Mouse (Mus musculus) forebrain, postnatal 0 days (tissue): ENCODE data around the gene Jmjd1c. TPM values are rescaled to one million over a fixed set of nuclear protein-coding genes. Genes with fewer than 3 reads are reported as not detected.

Source experiments
- ATAC-seq: fragments of 200-750 bp; cut with Nextera tagmentation; 2 replicates; pipeline ENCODE4 v1.8.0; 2017; ENCODE audit warnings: mild to moderate bottlenecking, moderate library complexity
- DNase-seq: peaks from one replicate; pipeline ENCODE4 v3.0.0-alpha.2; 2015
- H3K27ac ChIP-seq: fragments of 300-500 bp; sonication (generic); 2 replicates; pipeline ENCODE4 v1.5.1; 2014; ENCODE audit warnings: low read depth, mild to moderate bottlenecking, antibody characterized with exemption, low read length, moderate library complexity, mixed read lengths
- H3K27me3 ChIP-seq: fragments of 300-500 bp; sonication (generic); 2 replicates; pipeline ENCODE4 v1.6.1; 2014; ENCODE audit warnings: mild to moderate bottlenecking, low read length, mixed read lengths; ENCODE audit not compliant: insufficient read depth
- H3K36me3 ChIP-seq: fragments of 300-500 bp; sonication (generic); 2 replicates; pipeline ENCODE4 v1.6.1; 2014; ENCODE audit warnings: mild to moderate bottlenecking, moderate library complexity; ENCODE audit not compliant: insufficient read depth
- H3K4me1 ChIP-seq: fragments of 300-500 bp; sonication (generic); 2 replicates; pipeline ENCODE4 v1.6.1; 2014; ENCODE audit warnings: antibody characterized with exemption; ENCODE audit not compliant: insufficient read depth
- H3K4me2 ChIP-seq: fragments of 300-500 bp; sonication (generic); 2 replicates; pipeline ENCODE4 v1.6.1; 2014; ENCODE audit warnings: low read depth, mild to moderate bottlenecking, moderate library complexity
- H3K4me3 ChIP-seq: fragments of 300-500 bp; sonication (generic); 2 replicates; pipeline ENCODE4 v1.5.1; 2014; ENCODE audit warnings: low read depth, low read length, mixed read lengths
- H3K9ac ChIP-seq: fragments of 300-500 bp; sonication (generic); 2 replicates; pipeline ENCODE4 v1.6.1; 2014; ENCODE audit warnings: mild to moderate bottlenecking
- H3K9me3 ChIP-seq: fragments of 300-500 bp; sonication (generic); 2 replicates; pipeline ENCODE4 v1.6.1; 2016; ENCODE audit warnings: low read length
- CTCF ChIP-seq: sonication (generic); IDR thresholded peaks from 2 replicates; pipeline ENCODE4 v1.5.1; 2016; ENCODE audit warnings: antibody characterized with exemption, control low read depth, low read depth
- whole genome bisulfite sequencing: fragments of 180-500 bp; shearing (Covaris S2); extraction: QIAGEN DNeasy Blood & Tissue Kit; methylation state at CpG from one replicate; pipeline ENCODE4 v1.1.7; 2014; 5-methylcytosine and 5-hydroxymethylcytosine counted together
- polyA plus RNA-seq: library from polyadenylated mRNA; unstranded; fragments of >200 nt; fragmentation: Nextera tagmentation; extraction: Ambion mirVana; gene quantifications from 2 replicates; pipeline ENCODE4 v1.2.1, GENCODE M21; 2015
- total RNA-seq: library from RNA; depleted of rRNA; stranded (reverse); fragments of >200 nt; gene quantifications from 2 replicates; pipeline ENCODE4 v1.2.3, GENCODE M21; 2014; rRNA removed

Gene Jmjd1c
- total and polyA plus RNA-seq, 2 experiments from 2014 or later = 44.4 to 76.8 TPM

GRCm38 (mm10) chr10:67296482-67297152 lies 200.7 kb downstream of the Jmjd1c start:
- no peaks in the 10 kb centered on the region for H3K27me3 ChIP-seq
- WGBS = 85% methylated on average over 8 of the region's 8 CpGs
- H3K4me1 ChIP-seq = no peaks in the 10 kb centered on the region
- no peak for DNase-seq
- no peak overlapping the region for H3K27ac ChIP-seq
- no peaks in the 10 kb centered on the region for H3K9me3 ChIP-seq
- no peak for ATAC-seq
- no peaks in the 10 kb centered on the region for H3K36me3 ChIP-seq
- H3K9ac ChIP-seq = no peak overlapping the region
- no peak overlapping the region for H3K4me3 ChIP-seq
- TF ChIP-seq CTCF = no peak
- H3K4me2 ChIP-seq = no peak overlapping the region

- no peak overlapping the region for H3K9ac ChIP-seq
- no peak for TF ChIP-seq CTCF
- no peaks in the 10 kb centered on the region for H3K36me3 ChIP-seq
- H3K4me2 ChIP-seq = no peak overlapping the region
- H3K9me3 ChIP-seq = no peaks in the 10 kb centered on the region
- 94% methylated on average over 17 of the region's 17 CpGs for WGBS
- DNase-seq (no peak), ATAC-seq (no peak)
- no peak overlapping the region for H3K27ac ChIP-seq
- no peak overlapping the region for H3K4me3 ChIP-seq
- H3K4me1 ChIP-seq = no peaks in the 10 kb centered on the region
- no peaks in the 10 kb centered on the region for H3K27me3 ChIP-seq
Measured at GRCm38 (mm10) chr10:67297175-67297855, 201.4 kb downstream of the Jmjd1c start.

DNA sequence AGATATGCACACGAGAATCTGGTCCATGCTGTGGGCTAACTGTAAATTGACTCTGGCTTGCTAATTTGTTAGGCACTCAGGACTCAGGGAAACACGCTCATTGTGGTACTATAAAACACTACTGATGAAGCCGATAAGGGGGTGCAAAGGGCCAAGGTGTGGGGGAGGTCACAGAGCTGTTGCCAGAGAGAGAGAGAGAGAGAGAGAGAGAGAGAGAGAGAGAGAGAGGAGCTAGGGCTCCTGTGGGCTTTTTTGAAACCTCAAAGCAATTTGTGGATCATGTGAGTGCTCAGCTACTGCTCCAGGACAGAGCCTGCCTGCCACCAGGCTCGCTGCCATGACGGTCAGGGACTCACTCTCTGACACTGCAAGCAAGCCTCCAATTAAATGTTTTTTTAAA lies 202.9 kb downstream of the Jmjd1c start:
- ATAC-seq (no peak), DNase-seq (no peak)
- Histone ChIP-seq H3K9ac (no peak overlapping the region), H3K4me1 (no peaks in the 10 kb centered on the region), H3K36me3 (no peaks in the 10 kb centered on the region), H3K27me3 (no peaks in the 10 kb centered on the region), H3K4me3 (no peak overlapping the region), H3K27ac (no peak overlapping the region), H3K4me2 (no peak overlapping the region), H3K9me3 (no peaks in the 10 kb centered on the region)
- 65% methylated on average over 5 of the region's 5 CpGs for WGBS
- no peak for TF ChIP-seq CTCF

DNA sequence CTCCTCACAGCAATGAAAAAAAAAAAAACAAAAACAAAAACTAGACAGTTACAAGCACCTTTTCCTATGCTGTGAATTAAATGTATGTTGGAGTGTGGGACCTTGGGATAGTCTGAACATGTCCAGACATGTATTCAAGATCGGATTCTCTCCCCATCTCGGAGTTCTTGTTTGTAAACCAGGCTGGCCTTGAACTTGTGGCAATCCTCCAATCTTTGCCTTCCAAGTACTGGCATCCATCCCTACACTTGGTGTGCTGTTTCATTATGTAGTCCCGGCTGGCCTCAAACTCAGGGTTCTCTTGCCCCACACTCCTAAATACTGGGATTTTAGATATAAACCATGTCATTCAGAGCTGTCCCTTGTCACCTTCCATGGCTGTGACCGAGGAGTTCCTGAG lies 203.4 kb downstream of the Jmjd1c start:
- no peak overlapping the region for H3K4me2 ChIP-seq
- no peaks in the 10 kb centered on the region for H3K9me3 ChIP-seq
- H3K36me3 ChIP-seq = no peaks in the 10 kb centered on the region
- no peak overlapping the region for H3K27ac ChIP-seq
- DNase-seq = peak; percentile 12
- no peaks in the 10 kb centered on the region for H3K4me1 ChIP-seq
- no peak overlapping the region for H3K9ac ChIP-seq
- no peak for TF ChIP-seq CTCF
- H3K4me3 ChIP-seq = no peak overlapping the region
- 56% methylated on average over 4 of the region's 4 CpGs for WGBS
- no peaks in the 10 kb centered on the region for H3K27me3 ChIP-seq
- no peak for ATAC-seq

GRCm38 (mm10) chr10:67301046-67301445 lies 205.1 kb downstream of the Jmjd1c start:
- Histone ChIP-seq H3K36me3 (no peaks in the 10 kb centered on the region), H3K9ac (no peak overlapping the region), H3K4me1 (no peaks in the 10 kb centered on the region), H3K27me3 (no peaks in the 10 kb centered on the region), H3K9me3 (no peaks in the 10 kb centered on the region), H3K4me2 (no peak overlapping the region), H3K27ac (no peak overlapping the region), H3K4me3 (no peak overlapping the region)
- no peak for ATAC-seq
- no peak for DNase-seq
- TF ChIP-seq CTCF = no peak
- 94% methylated on average over 6 of the region's 6 CpGs for WGBS

DNA sequence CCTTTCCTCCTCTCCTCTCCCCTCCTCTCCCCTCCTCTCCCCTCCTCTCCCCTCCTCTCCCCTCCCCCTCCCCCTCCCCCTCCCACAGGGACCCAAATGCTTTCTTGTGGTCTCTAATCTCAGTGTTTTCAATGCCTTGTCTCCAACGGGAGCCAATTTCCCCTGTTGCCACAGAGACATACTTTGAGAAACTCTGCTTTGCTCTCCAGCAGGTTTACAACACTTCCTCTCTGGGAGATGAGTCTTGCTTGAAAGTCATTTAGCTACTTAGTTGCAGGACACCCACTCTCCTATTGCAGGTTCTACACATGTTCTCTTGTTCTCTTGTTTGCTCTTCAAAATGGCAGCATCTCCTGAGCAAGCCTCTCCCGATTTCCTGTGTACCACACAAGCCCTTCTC lies 206.4 kb downstream of the Jmjd1c start:
- Histone ChIP-seq H3K4me2 (no peak overlapping the region), H3K4me1 (no peaks in the 10 kb centered on the region), H3K36me3 (no peaks in the 10 kb centered on the region), H3K9me3 (no peaks in the 10 kb centered on the region), H3K27ac (no peak overlapping the region), H3K27me3 (no peaks in the 10 kb centered on the region), H3K9ac (no peak overlapping the region), H3K4me3 (no peak overlapping the region)
- TF ChIP-seq CTCF = no peak
- ATAC-seq (no peak), DNase-seq (no peak)
- 48% methylated on average over 2 of the region's 2 CpGs for WGBS

Other genes with a start within 250 kb of the Jmjd1c start
- 21.7 and 30.8 TPM in 2 replicates for gene Reep3, start 820 bp downstream of the Jmjd1c start, total RNA-seq
- 18.8 and 23.7 TPM in 2 replicates for gene Reep3, start 820 bp downstream of the Jmjd1c start, polyA plus RNA-seq
- gene Nrbf2, start 189.2 kb downstream of the Jmjd1c start, total RNA-seq = 16.8 and 26.4 TPM in 2 replicates
- gene Nrbf2, start 189.2 kb downstream of the Jmjd1c start, polyA plus RNA-seq = 37.2 and 39.8 TPM in 2 replicates